Mouse (Mus musculus): Measurements from ENCODE around the gene Hist1h2ae.

DNA sequence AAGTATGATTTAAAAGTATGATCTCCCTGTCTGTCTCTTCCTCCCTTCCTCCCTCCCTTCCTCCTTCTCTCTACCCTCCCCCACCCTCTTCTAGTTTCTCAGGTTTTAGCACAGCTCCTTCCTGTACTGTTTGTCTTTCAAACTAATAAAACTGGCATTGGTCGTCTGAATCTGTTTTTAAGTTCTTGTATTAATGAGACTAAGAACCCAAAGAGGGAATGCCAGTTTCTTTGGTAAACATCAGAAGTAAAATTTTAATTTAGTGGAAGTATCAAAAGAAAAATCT, 15.9 kb upstream of the Hist1h2ae start:
- TF ChIP-seq CTCF (IDR thresholded peaks at IDR 0.05; ENCODE audit: low read depth): no peak
- no peak for TF ChIP-seq EP300 (IDR thresholded peaks at IDR 0.05; ENCODE audit: low read depth)

Measured in liver, embryonic 14.5 days (tissue).